Mouse (Mus musculus) kidney, embryonic 15.5 days (tissue): ENCODE measurements around the gene Ctnnd2. TPM values are rescaled to one million over a fixed set of nuclear protein-coding genes. Genes with fewer than 3 reads are reported as not detected.
A peak's percentile ranks its signal among the peaks of the same experiment; 100 is the strongest.

Experiments used
- ATAC-seq: fragments of 200-750 bp; cut with Nextera tagmentation; replicated peaks from 2 replicates; pipeline ENCODE4 v1.8.0; 2017; ENCODE audit warnings: moderate TSS enrichment; ENCODE audit not compliant: low FRiP score
- H3K27ac ChIP-seq: fragments of 300-500 bp; sonication (generic); 2 replicates; pipeline ENCODE4 v1.5.1; 2015; ENCODE audit warnings: mild to moderate bottlenecking, inconsistent platforms
- H3K27me3 ChIP-seq: fragments of 300-500 bp; sonication (generic); 2 replicates; pipeline ENCODE4 v1.6.1; 2015; ENCODE audit warnings: inconsistent platforms
- H3K36me3 ChIP-seq: fragments of 300-500 bp; sonication (generic); 2 replicates; pipeline ENCODE4 v1.6.1; 2015; ENCODE audit warnings: inconsistent platforms
- H3K4me1 ChIP-seq: fragments of 300-500 bp; sonication (generic); 2 replicates; pipeline ENCODE4 v1.6.1; 2015; ENCODE audit warnings: inconsistent platforms
- H3K4me2 ChIP-seq: fragments of 300-500 bp; sonication (generic); 2 replicates; pipeline ENCODE4 v1.6.1; 2015; ENCODE audit warnings: moderate library complexity, mild to moderate bottlenecking, inconsistent platforms
- H3K4me3 ChIP-seq: fragments of 300-500 bp; sonication (generic); replicated peaks from 2 replicates; pipeline ENCODE4 v1.5.1; 2015; ENCODE audit warnings: mild to moderate bottlenecking, inconsistent platforms
- H3K9ac ChIP-seq: fragments of 300-500 bp; sonication (generic); 2 replicates; pipeline ENCODE4 v1.6.1; 2015; ENCODE audit warnings: mild to moderate bottlenecking, inconsistent platforms
- H3K9me3 ChIP-seq: fragments of 300-500 bp; sonication (generic); replicated peaks from 2 replicates; pipeline ENCODE4 v1.6.1; 2016; ENCODE audit warnings: inconsistent platforms
- WGBS: fragments of 180-500 bp; shearing (Covaris S2); methylation state at CpG from one replicate; pipeline ENCODE4 v1.1.7; 2015; ENCODE audit warnings: mixed read lengths; 5-methylcytosine and 5-hydroxymethylcytosine counted together
- polyA plus RNA-seq: library from polyadenylated mRNA; unstranded; fragments of >200 nt; fragmentation: Nextera tagmentation; extraction: Ambion mirVana; gene quantifications from 2 replicates; pipeline ENCODE4 v1.2.1, GENCODE M21; 2015

Gene Ctnnd2
- polyA plus RNA-seq, 1 experiment from 2014 or later: 5.4 TPM

GRCm38 (mm10) chr15:30272326-30272725 is 99.9 kb downstream of the Ctnnd2 start:
- Histone ChIP-seq H3K27me3 (no peaks in the 10 kb centered on the region), H3K4me3 (no peak overlapping the region), H3K9ac (no peak overlapping the region), H3K27ac (no peak overlapping the region), H3K9me3 (no peaks in the 10 kb centered on the region), H3K36me3 (no peaks in the 10 kb centered on the region), H3K4me2 (no peak overlapping the region), H3K4me1 (no peaks in the 10 kb centered on the region)
- ATAC-seq: no peak
- WGBS: 84% methylated on average over 4 of the region's 4 CpGs

GRCm38 (mm10) chr15:30275721-30276120 is 103.3 kb downstream of the Ctnnd2 start:
- Histone ChIP-seq H3K36me3 (no peaks in the 10 kb centered on the region), H3K4me2 (no peak overlapping the region), H3K9me3 (no peaks in the 10 kb centered on the region), H3K4me3 (no peak overlapping the region), H3K9ac (no peak overlapping the region), H3K4me1 (no peaks in the 10 kb centered on the region), H3K27ac (no peak overlapping the region), H3K27me3 (no peaks in the 10 kb centered on the region)
- ATAC-seq: no peak
- WGBS: 89% methylated on average over 5 of the region's 5 CpGs

GRCm38 (mm10) chr15:30276691-30277090 is 104.3 kb downstream of the Ctnnd2 start:
- no peaks in the 10 kb centered on the region for H3K9me3 ChIP-seq
- ATAC-seq: no peak
- whole genome bisulfite sequencing: 85% methylated on average over 4 of the region's 4 CpGs
- H3K9ac ChIP-seq: no peak overlapping the region
- H3K4me1 ChIP-seq: no peaks in the 10 kb centered on the region
- H3K27ac ChIP-seq: no peak overlapping the region
- H3K4me2 ChIP-seq: no peak overlapping the region
- H3K36me3 ChIP-seq: no peaks in the 10 kb centered on the region
- no peak overlapping the region for H3K4me3 ChIP-seq
- no peaks in the 10 kb centered on the region for H3K27me3 ChIP-seq

DNA sequence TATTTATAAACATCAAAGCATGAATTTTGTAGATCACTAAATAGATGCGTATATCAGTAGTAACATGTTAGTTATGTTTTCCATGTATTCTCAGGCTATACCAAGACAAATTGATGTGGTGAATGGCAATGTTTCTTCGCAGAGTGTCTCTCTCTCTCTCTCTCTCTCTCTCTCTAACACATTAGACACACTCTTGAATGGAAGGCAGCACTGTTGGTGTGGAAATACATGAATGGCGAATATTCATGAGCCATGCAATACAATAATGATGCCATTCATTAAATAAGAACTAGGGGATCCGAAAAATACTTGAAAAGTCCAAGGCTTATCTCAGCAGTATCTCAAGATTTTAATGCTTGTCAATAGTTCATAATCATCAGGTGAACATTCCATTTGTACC is 106.2 kb downstream of the Ctnnd2 start:
- Histone ChIP-seq H3K9ac (no peak overlapping the region), H3K4me2 (no peak overlapping the region), H3K36me3 (no peaks in the 10 kb centered on the region), H3K27me3 (no peaks in the 10 kb centered on the region), H3K4me3 (no peak overlapping the region), H3K9me3 (no peaks in the 10 kb centered on the region), H3K27ac (no peak overlapping the region), H3K4me1 (no peaks in the 10 kb centered on the region)
- 87% methylated on average over 4 of the region's 4 CpGs for WGBS
- ATAC-seq: no peak

DNA sequence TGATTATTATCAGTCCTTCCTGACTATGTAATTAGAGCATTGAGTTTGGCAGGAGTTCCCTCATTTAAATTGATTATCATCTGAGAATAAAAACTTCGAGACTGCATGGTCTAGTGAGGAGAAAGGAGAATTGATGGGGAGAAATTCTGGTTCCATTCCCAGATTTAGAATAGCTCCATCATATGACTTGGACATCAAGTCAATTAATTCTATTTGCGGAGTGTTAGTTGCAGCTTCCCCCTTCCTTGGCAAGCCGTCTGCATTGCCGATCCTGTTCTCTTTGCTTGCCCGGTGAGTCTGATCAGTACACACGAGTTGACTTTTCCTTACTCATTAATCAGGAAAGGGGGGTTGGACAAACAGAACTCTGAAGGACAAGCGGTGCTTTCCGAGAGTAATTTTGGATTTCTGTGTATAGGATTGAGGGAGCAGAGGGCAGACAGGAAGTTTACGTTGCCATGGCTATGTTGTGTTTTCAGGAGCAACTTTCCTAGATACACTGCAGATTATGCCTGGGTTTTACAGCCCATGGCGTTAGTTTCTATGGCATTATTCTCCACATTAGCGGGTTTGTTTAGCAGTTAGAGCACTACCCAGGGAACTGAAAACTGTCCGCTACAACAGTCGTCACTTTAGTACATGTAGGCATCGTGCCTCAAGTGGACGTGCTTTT is 113.3 kb downstream of the Ctnnd2 start:
- no peaks in the 10 kb centered on the region for H3K9me3 ChIP-seq
- no peak overlapping the region for H3K4me2 ChIP-seq
- WGBS: 75% methylated on average over 15 of the region's 15 CpGs
- H3K27ac ChIP-seq: no peak overlapping the region
- no peak overlapping the region for H3K4me3 ChIP-seq
- H3K27me3 ChIP-seq: no peaks in the 10 kb centered on the region
- no peaks in the 10 kb centered on the region for H3K36me3 ChIP-seq
- no peak for ATAC-seq
- no peaks in the 10 kb centered on the region for H3K4me1 ChIP-seq
- H3K9ac ChIP-seq: no peak overlapping the region

DNA sequence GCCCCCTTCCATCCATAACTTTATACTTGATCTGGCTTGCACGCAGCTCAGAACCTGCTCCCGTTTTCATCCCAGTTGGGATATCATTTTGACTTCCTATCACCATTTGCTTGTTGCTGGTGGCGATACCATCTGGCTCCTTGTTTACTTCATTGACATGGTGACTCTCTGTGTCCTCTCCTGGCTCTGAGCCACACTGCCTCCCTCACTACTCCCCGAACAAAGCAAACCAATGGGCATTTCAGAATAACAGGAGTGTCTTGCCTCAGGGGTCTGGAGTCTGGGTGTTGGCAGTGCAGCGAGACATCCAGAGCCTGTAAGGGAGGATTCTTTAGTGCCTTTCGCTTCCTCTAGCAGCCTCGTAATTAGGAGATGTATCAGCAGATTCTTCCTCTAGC is 113.9 kb downstream of the Ctnnd2 start:
- H3K36me3 ChIP-seq: no peaks in the 10 kb centered on the region
- no peaks in the 10 kb centered on the region for H3K9me3 ChIP-seq
- H3K9ac ChIP-seq: no peak overlapping the region
- H3K4me2 ChIP-seq: no peak overlapping the region
- no peaks in the 10 kb centered on the region for H3K27me3 ChIP-seq
- ATAC-seq: no peak
- no peak overlapping the region for H3K27ac ChIP-seq
- 89% methylated on average over 7 of the region's 7 CpGs for WGBS
- no peak overlapping the region for H3K4me3 ChIP-seq
- no peaks in the 10 kb centered on the region for H3K4me1 ChIP-seq

DNA sequence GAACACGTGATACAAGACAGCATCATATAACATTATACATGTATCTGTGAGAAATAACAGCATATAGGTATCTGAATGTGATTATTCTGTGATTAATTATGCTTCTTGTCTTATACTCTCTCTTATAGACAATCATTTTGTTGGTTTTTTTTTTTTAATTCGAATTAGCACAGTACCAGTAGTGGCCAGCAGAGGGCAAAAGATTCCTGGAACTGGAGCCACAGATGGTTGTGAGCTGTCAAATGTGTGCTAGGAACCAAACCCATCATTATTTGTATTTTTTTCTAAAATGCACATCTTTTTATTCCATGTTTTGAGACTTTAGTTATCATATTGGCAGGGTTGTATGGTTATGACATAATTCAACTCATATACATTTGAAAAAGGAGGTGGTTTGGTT is 130.4 kb downstream of the Ctnnd2 start:
- Histone ChIP-seq H3K27ac (no peak overlapping the region), H3K4me1 (no peaks in the 10 kb centered on the region), H3K4me3 (no peak overlapping the region), H3K27me3 (no peaks in the 10 kb centered on the region), H3K36me3 (no peaks in the 10 kb centered on the region), H3K9ac (no peak overlapping the region), H3K9me3 (peaks cover 6% of the 10 kb centered on the region; the same call in 1 of the 2 replicates), H3K4me2 (no peak overlapping the region)
- 64% methylated on average over 2 of the region's 2 CpGs for WGBS
- no peak for ATAC-seq

DNA sequence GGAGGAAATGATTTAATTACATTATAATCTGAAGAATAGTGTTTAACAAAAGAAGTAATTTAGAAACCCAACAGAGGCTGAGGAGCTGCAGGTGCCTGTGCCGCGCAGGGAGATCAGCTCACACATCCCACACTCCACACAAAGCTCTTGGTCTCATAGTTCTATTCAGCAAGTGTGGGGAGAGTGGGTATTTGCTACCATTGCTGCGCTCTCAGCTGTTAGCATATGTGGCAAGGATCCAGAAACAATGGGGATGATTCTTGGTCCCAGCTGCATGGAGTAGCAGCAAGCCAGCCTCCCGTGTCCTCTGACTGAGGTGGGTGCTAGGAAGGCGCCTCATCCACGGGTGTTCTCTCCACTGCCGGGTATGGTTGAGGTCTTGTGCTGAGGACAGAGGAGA is 134.0 kb downstream of the Ctnnd2 start:
- WGBS: 95% methylated on average over 7 of the region's 7 CpGs
- Histone ChIP-seq H3K36me3 (no peaks in the 10 kb centered on the region), H3K4me1 (no peaks in the 10 kb centered on the region), H3K27me3 (no peaks in the 10 kb centered on the region), H3K4me3 (no peak overlapping the region), H3K9me3 (no peaks in the 10 kb centered on the region), H3K27ac (no peak overlapping the region), H3K9ac (no peak overlapping the region), H3K4me2 (no peak overlapping the region)
- no peak for ATAC-seq

DNA sequence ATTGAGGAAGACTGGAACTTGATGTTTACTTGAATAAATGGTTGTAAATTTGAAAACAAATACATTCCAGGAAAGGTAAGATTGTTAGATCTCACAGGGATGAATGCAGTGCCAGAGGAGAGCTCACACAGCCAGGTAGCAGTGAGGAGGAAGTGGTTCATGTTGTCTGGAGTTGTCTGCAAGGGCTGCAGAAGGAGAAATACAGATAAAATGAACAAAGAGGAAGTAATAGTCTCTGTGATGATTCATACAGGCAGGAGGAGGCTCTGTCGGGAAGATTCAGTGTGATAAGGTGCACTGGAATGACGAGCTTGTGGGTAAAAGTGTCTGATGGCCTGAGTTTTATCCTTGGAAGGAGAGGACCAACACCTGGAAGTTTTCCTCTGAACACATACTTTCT is 150.2 kb downstream of the Ctnnd2 start:
- 53% methylated on average over 2 of the region's 2 CpGs for WGBS
- ATAC-seq: no peak

GRCm38 (mm10) chr15:30333336-30334310 is 161.2 kb downstream of the Ctnnd2 start:
- Histone ChIP-seq H3K4me1 (0 out of 2 replicates have a peak, but pooled peaks cover 6% of the 10 kb centered on the region), H3K9me3 (no peaks in the 10 kb centered on the region), H3K4me2 (no peak overlapping the region), H3K27me3 (no peaks in the 10 kb centered on the region), H3K4me3 (no peak overlapping the region), H3K9ac (no peak overlapping the region), H3K27ac (no peak overlapping the region), H3K36me3 (no peaks in the 10 kb centered on the region)
- no peak for ATAC-seq
- WGBS: 84% methylated on average over 2 of the region's 2 CpGs

More for the DNA sequence above, 150.2 kb downstream of the Ctnnd2 start:
- H3K9me3 ChIP-seq: no peaks in the 10 kb centered on the region
- H3K4me2 ChIP-seq: no peak overlapping the region
- H3K9ac ChIP-seq: no peak overlapping the region
- H3K27ac ChIP-seq: no peak overlapping the region
- H3K36me3 ChIP-seq: no peaks in the 10 kb centered on the region
- H3K4me1 ChIP-seq: no peaks in the 10 kb centered on the region
- no peaks in the 10 kb centered on the region for H3K27me3 ChIP-seq
- H3K4me3 ChIP-seq: no peak overlapping the region

DNA sequence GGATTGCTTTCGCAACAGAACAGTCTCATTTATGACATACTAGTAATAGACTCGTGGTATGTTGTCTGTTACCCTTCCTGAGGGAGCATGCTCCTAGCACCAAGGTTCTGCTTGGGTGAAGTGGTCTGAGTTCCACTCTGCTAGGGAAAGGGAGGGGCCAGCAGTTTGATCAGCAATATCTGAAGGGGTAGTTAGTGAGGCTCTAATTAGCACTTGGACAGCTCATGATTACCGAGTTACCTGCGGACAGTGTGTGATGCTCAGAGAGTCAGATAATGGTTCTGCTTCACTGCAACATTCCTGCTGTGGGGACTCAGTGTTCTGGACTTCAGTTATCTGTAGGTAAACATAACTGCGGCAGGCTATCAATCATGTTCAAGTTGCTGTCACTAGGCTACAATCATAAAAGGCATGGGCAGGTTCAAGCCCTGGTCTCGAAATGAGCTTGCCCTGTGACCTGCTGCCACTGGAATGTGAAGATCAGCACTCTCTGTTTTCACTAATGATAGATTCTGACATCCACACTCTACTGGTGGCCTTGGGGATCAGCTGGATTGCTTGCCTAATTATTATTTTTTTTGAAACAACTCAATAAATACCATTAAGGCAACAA is 166.3 kb downstream of the Ctnnd2 start:
- Histone ChIP-seq H3K4me2 (no peak overlapping the region), H3K27ac (no peak overlapping the region), H3K4me1 (0 out of 2 replicates have a peak, but pooled peaks cover 9% of the 10 kb centered on the region), H3K27me3 (no peaks in the 10 kb centered on the region), H3K9me3 (no peaks in the 10 kb centered on the region), H3K36me3 (no peaks in the 10 kb centered on the region), H3K4me3 (no peak overlapping the region), H3K9ac (no peak overlapping the region)
- ATAC-seq: peak; percentile 75
- 44% methylated on average over 6 of the region's 6 CpGs for WGBS

DNA sequence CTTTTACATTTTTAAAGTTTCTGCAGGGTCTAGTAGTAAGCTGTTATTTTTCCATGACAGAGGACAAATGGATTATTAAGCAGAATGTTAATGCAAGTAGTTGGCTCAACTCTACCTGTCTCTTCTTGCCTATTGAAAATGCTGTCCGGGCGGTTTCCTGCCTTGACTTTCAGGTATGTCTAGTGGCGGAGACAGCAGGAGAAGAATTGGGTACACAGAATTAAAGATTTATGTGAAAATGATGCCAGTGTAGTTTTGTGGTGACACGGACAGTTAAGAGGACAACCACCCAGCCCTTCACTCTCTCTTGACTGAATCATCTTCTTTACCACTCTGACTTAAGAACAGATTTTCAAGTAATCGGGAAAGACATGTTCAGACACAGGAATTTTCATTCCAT is 173.4 kb downstream of the Ctnnd2 start:
- no peak for ATAC-seq
- Histone ChIP-seq H3K27ac (no peak overlapping the region), H3K4me3 (no peak overlapping the region), H3K36me3 (no peaks in the 10 kb centered on the region), H3K9ac (no peak overlapping the region), H3K27me3 (no peaks in the 10 kb centered on the region), H3K4me2 (no peak overlapping the region), H3K4me1 (no peaks in the 10 kb centered on the region), H3K9me3 (no peaks in the 10 kb centered on the region)
- 90% methylated on average over 5 of the region's 5 CpGs for WGBS
